Comparison of ENCODE assay signal across 7 mouse cellular contexts in the genomic region with DNA sequence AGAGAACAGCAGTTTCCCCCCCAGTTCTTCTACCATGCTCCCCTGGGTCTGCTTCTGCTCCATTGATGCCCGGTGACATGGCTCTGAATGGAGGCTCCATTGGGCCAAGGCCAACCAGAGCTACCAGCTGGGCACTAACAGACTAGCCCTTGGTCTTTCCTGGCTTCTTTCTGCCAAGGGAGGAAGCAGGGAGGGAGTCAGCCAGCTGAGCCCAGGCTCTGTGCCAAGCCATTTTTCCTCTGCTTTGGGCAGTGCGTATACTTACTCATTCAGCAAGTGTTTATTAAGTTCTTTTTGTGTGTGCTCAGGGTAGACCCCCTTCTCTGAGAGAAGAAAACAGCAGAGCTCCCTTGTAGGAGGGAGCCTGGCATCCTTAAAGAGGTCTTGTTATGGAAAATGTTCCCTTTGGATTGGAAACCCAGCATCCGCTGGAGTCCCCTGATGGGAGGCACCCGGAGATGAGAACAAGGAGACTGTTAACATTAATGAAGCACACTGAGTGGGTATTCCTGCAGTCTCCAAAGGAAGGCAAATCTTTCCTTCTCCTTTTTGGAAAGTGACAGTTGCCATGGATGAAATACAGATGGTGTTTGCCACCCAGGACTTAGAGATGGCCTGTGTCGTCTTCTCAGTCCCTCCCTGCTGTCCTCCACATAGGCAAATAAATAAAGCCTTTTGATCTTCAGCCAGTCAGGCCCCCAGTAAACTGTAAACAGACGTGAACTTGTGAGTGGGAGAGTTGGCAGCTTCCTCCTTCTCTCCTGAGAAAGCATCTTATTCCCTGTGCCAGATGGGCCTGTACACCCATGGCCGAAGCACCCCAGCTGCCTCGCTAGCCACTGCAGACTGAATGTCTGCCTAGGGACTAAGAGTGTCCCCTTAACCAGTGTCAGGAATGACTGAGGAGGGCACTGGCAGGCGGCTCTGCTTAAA. TPM values are rescaled to one million over a fixed set of nuclear protein-coding genes. Genes with fewer than 3 reads are reported as not detected.
DNase-seq lines count a peak whose midpoint lies in the region; ATAC-seq lines count a peak whose summit lies in the region.

No protein-coding gene starts in this region.

- peaks cover 16% of the 10 kb centered on the region; the same call in 1 of the 2 replicates for H3K4me1 ChIP-seq in intestine, embryonic 15.5 days (replicated peaks)

- peak; percentile 92 for DNase-seq in Muller cell, postnatal 12 days (ENCODE audit: inconsistent ontology term)
- peak; percentile 81 for DNase-seq in adrenal gland, postnatal 25 days
- DNase-seq in frontal cortex, postnatal 14 days (ENCODE audit: low spot score in 2 of 2): peak; percentile 70 to 86
- DNase-seq in left cerebral cortex, postnatal 10 days (ENCODE audit: extremely low spot score in 1 of 2, low spot score in 2 of 2): peak; percentile 89 to 90
- peak; percentile 81 for DNase-seq in right cerebral cortex, adult 18-20 months
- DNase-seq in c-Kit-positive CD71-positive TER-119-positive erythroid progenitor cells, embryonic 14.5 days (ENCODE audit: low spot score): no peak

- no peak for ATAC-seq in intestine, embryonic 15.5 days

- peak overlapping the region; percentile 48 for H3K27ac ChIP-seq in intestine, embryonic 15.5 days

- 52% methylated on average over 9 of the region's 9 CpGs for WGBS in intestine, embryonic 15.5 days

- H3K9ac ChIP-seq in intestine, embryonic 15.5 days: no peak overlapping the region

- H3K9me3 ChIP-seq in intestine, embryonic 15.5 days: no peaks in the 10 kb centered on the region

- H3K36me3 ChIP-seq in intestine, embryonic 15.5 days: peaks cover 18% of the 10 kb centered on the region

- no peaks in the 10 kb centered on the region for H3K27me3 ChIP-seq in intestine, embryonic 15.5 days (replicated peaks)

- H3K4me2 ChIP-seq in intestine, embryonic 15.5 days (replicated peaks): no peak overlapping the region

- no peak overlapping the region for H3K4me3 ChIP-seq in intestine, embryonic 15.5 days (replicated peaks)

- intact Hi-C loops in left cerebral cortex, postnatal 10 days (cut with DNase I): loop anchor here (5.0 kb wide), 1 partner anchor 90 kb away; no protein-coding TSS in a partner anchor

RNA-seq across cellular contexts. Expression of a gene that starts 12.8 kb away (rescaled TPM):
- total RNA-seq in adrenal gland, postnatal 25 days (2021): 35.6 and 42.3 TPM in 2 replicates
- 74.7 and 77.2 TPM in 2 replicates for polyA plus RNA-seq in intestine, embryonic 15.5 days (2015; fragmentation: Nextera tagmentation; extraction: Ambion mirVana)
- 10 to 100 TPM; 31.0 to 32.6 TPM for total RNA-seq in left cerebral cortex, postnatal 10 days (2021)

RNA-seq across cellular contexts. Expression of a gene that starts 23.9 kb away (rescaled TPM):
- total RNA-seq in adrenal gland, postnatal 25 days (2021): 15.7 and 17.6 TPM in 2 replicates
- polyA plus RNA-seq in intestine, embryonic 15.5 days (2015; fragmentation: Nextera tagmentation; extraction: Ambion mirVana): 14.4 and 17.1 TPM in 2 replicates
- 1 to 10 TPM; 4.8 to 5.8 TPM for total RNA-seq in left cerebral cortex, postnatal 10 days (2021)

RNA-seq across cellular contexts. Expression of a gene that starts 23.9 kb away (rescaled TPM):
- total RNA-seq in adrenal gland, postnatal 25 days (2021): 73.0 and 107 TPM in 2 replicates
- polyA plus RNA-seq in intestine, embryonic 15.5 days (2015; fragmentation: Nextera tagmentation; extraction: Ambion mirVana): 39.1 and 39.8 TPM in 2 replicates
- total RNA-seq in left cerebral cortex, postnatal 10 days (2021): 10 to 100 TPM; 23.8 to 27.9 TPM

RNA-seq across cellular contexts. Expression of a gene that starts 30.8 kb away (rescaled TPM):
- 1,910 and 2,113 TPM in 2 replicates for total RNA-seq in adrenal gland, postnatal 25 days (2021)
- polyA plus RNA-seq in intestine, embryonic 15.5 days (2015; fragmentation: Nextera tagmentation; extraction: Ambion mirVana): 1,310 and 1,463 TPM in 2 replicates
- total RNA-seq in left cerebral cortex, postnatal 10 days (2021): 100 to 1,000 TPM; 802 to 805 TPM

RNA-seq across cellular contexts. Expression of a gene that starts 35.7 kb away (rescaled TPM):
- total RNA-seq in adrenal gland, postnatal 25 days (2021): 90.8 and 97.4 TPM in 2 replicates
- polyA plus RNA-seq in intestine, embryonic 15.5 days (2015; fragmentation: Nextera tagmentation; extraction: Ambion mirVana): 87.9 and 91.4 TPM in 2 replicates
- 10 to 100 TPM; 37.0 to 39.8 TPM for total RNA-seq in left cerebral cortex, postnatal 10 days (2021)
